Mouse (Mus musculus) CH12.LX (cell line): ENCODE measurements around the gene L2hgdh. TPM values are rescaled to one million over a fixed set of nuclear protein-coding genes. Genes with fewer than 3 reads are reported as not detected.

Experiments used
- DNase-seq: peaks from one replicate; pipeline ENCODE4 v3.0.0-alpha.2; 2013; ENCODE audit errors: extremely low read depth
- H3K27ac ChIP-seq: 2 replicates; pipeline ENCODE4 v1.5.1; 2012; ENCODE audit warnings: low read depth, mild to moderate bottlenecking, control low read depth, moderate library complexity; ENCODE audit not compliant: insufficient read depth
- H3K27me3 ChIP-seq: replicated peaks from 2 replicates; pipeline ENCODE3; 2012; ENCODE audit warnings: inconsistent platforms
- H3K36me3 ChIP-seq, 2 experiments: replicated peaks in 1 of 2; 2 replicates each; pipeline versions ENCODE3 to v1.6.1; 2012; ENCODE audit warnings: inconsistent platforms in 1 of 2, low read length in 1 of 2, mild to moderate bottlenecking in 1 of 2, mixed read lengths in 1 of 2, moderate library complexity in 1 of 2; ENCODE audit not compliant: control insufficient read depth in 1 of 2, insufficient read depth in 1 of 2
- H3K4me1 ChIP-seq, 2 experiments: 2 replicates each; pipeline ENCODE4 v1.6.1; 2012; ENCODE audit warnings: inconsistent platforms in 1 of 2, moderate library complexity in 1 of 2; ENCODE audit not compliant: insufficient read depth in 2 of 2, control insufficient read depth in 1 of 2
- H3K4me2 ChIP-seq: 2 replicates; pipeline ENCODE4 v1.6.1; 2012; ENCODE audit warnings: low read depth, mild to moderate bottlenecking, control low read depth; ENCODE audit not compliant: poor library complexity, insufficient read depth, severe bottlenecking
- H3K4me3 ChIP-seq, 3 experiments: fragments of 150-350 bp in 1 of 3; sonication (generic) in 1 of 3; replicated peaks in 1 of 3; 2 replicates each; pipeline versions ENCODE3 to v1.5.1; 2011 to 2012; ENCODE audit warnings: low read depth in 2 of 3, low read length in 2 of 3, mild to moderate bottlenecking in 2 of 3, moderate library complexity in 2 of 3, control low read depth in 1 of 3, improper control_type of control experiment in 1 of 3, inconsistent platforms in 1 of 3, mixed read lengths in 1 of 3; ENCODE audit not compliant: poor library complexity in 1 of 3
- H3K79me2 ChIP-seq: replicated peaks from 2 replicates; pipeline ENCODE4 v1.6.1; 2012; ENCODE audit warnings: mild to moderate bottlenecking, moderate library complexity; ENCODE audit not compliant: control insufficient read depth, poor library complexity, insufficient read depth, severe bottlenecking; ENCODE audit errors: extremely low read depth
- H3K9ac ChIP-seq: 2 replicates; pipeline ENCODE4 v1.6.1; 2012; ENCODE audit warnings: low read depth, mild to moderate bottlenecking, control low read depth, moderate library complexity; ENCODE audit not compliant: insufficient read depth
- H3K9me3 ChIP-seq: replicated peaks from 2 replicates; pipeline ENCODE3; 2012; ENCODE audit warnings: low read length, inconsistent platforms, mixed read lengths
- CHD1 ChIP-seq: IDR thresholded peaks from 2 replicates; pipeline ENCODE4 v1.6.1; 2012; ENCODE audit warnings: low read depth, low read length, improper control_type of control experiment, inconsistent platforms
- CTCF ChIP-seq, 2 experiments: IDR thresholded peaks in 1 of 2; conservative IDR thresholded peaks in 1 of 2; 2 replicates each; pipeline ENCODE4 v1.5.1; 2011 to 2012; ENCODE audit warnings: low read depth in 2 of 2, low read length in 2 of 2, improper control_type of control experiment in 1 of 2, inconsistent platforms in 1 of 2, mild to moderate bottlenecking in 1 of 2, moderate library complexity in 1 of 2
- ELF1 ChIP-seq: IDR thresholded peaks from 2 replicates; pipeline ENCODE4 v1.6.1; 2014; ENCODE audit warnings: low read depth, mild to moderate bottlenecking, inconsistent platforms, low read length, improper control_type of control experiment
- EP300 ChIP-seq: IDR thresholded peaks from 2 replicates; pipeline ENCODE4 v1.6.1; 2011; ENCODE audit warnings: low read length, improper control_type of control experiment
- ETS1 ChIP-seq: conservative IDR thresholded peaks from 2 replicates; pipeline ENCODE4 v1.6.1; 2012; ENCODE audit warnings: low read depth, mild to moderate bottlenecking, inconsistent platforms, low read length, improper control_type of control experiment, moderate library complexity
- GABPA ChIP-seq: IDR thresholded peaks from 2 replicates; pipeline ENCODE4 v1.6.1; 2012; ENCODE audit warnings: low read depth, low read length, improper control_type of control experiment, inconsistent platforms; ENCODE audit not compliant: insufficient replicate concordance
- HCFC1 ChIP-seq: IDR thresholded peaks from 2 replicates; pipeline ENCODE4 v1.6.1; 2012; ENCODE audit warnings: low read depth, mild to moderate bottlenecking, inconsistent platforms, low read length, improper control_type of control experiment
- IRF4 ChIP-seq: IDR thresholded peaks from 2 replicates; pipeline ENCODE4 v1.6.1; 2014; ENCODE audit warnings: low read depth, mild to moderate bottlenecking, inconsistent platforms, low read length, improper control_type of control experiment
- JUND ChIP-seq: conservative IDR thresholded peaks from 2 replicates; pipeline ENCODE4 v1.6.1; 2011; ENCODE audit warnings: low read depth, low read length, improper control_type of control experiment
- MAX ChIP-seq: IDR thresholded peaks from 2 replicates; pipeline ENCODE4 v1.6.1; 2011; ENCODE audit warnings: low read length, improper control_type of control experiment
- MAZ ChIP-seq: IDR thresholded peaks from 2 replicates; pipeline ENCODE4 v1.6.1; 2012; ENCODE audit warnings: low read depth, mild to moderate bottlenecking, inconsistent platforms, low read length, improper control_type of control experiment, moderate library complexity
- MXI1 ChIP-seq: IDR thresholded peaks from 2 replicates; pipeline ENCODE4 v1.6.1; 2011; ENCODE audit warnings: mild to moderate bottlenecking, low read depth, low read length, improper control_type of control experiment
- MYC ChIP-seq: IDR thresholded peaks from 2 replicates; pipeline ENCODE4 v1.6.1; 2011; ENCODE audit warnings: low read depth, mild to moderate bottlenecking, improper control_type of control experiment, low read length
- NRF1 ChIP-seq: IDR thresholded peaks from 2 replicates; pipeline ENCODE4 v1.6.1; 2014; ENCODE audit warnings: low read depth, mild to moderate bottlenecking, inconsistent platforms, low read length, improper control_type of control experiment, moderate library complexity
- RAD21 ChIP-seq: IDR thresholded peaks from 2 replicates; pipeline ENCODE4 v1.6.1; 2011; ENCODE audit warnings: low read depth, mild to moderate bottlenecking, low read length, improper control_type of control experiment, moderate library complexity
- SIN3A ChIP-seq: IDR thresholded peaks from 2 replicates; pipeline ENCODE4 v1.6.1; 2012; ENCODE audit warnings: low read length, improper control_type of control experiment, inconsistent platforms
- SMC3 ChIP-seq: IDR thresholded peaks from 2 replicates; pipeline ENCODE4 v1.6.1; 2011; ENCODE audit warnings: low read depth, low read length, improper control_type of control experiment
- TBP ChIP-seq: conservative IDR thresholded peaks from 2 replicates; pipeline ENCODE4 v1.6.1; 2011; ENCODE audit warnings: low read depth, low read length, improper control_type of control experiment
- UBTF ChIP-seq: IDR thresholded peaks from 2 replicates; pipeline ENCODE4 v1.6.1; 2012; ENCODE audit warnings: low read depth, mild to moderate bottlenecking, inconsistent platforms, low read length, improper control_type of control experiment, moderate library complexity
- USF1 ChIP-seq: IDR thresholded peaks from 2 replicates; pipeline ENCODE4 v1.6.1; 2014; ENCODE audit warnings: low read depth, mild to moderate bottlenecking, inconsistent platforms, low read length, improper control_type of control experiment
- ZC3H11A ChIP-seq: IDR thresholded peaks from 2 replicates; pipeline ENCODE4 v1.6.1; 2012; ENCODE audit warnings: low read depth, mild to moderate bottlenecking, inconsistent platforms, low read length, improper control_type of control experiment
- ZMIZ1 ChIP-seq: IDR thresholded peaks from 2 replicates; pipeline ENCODE4 v1.6.1; 2012; ENCODE audit warnings: low read depth, mild to moderate bottlenecking, inconsistent platforms, low read length, improper control_type of control experiment
- ZNF384 ChIP-seq: IDR thresholded peaks from 2 replicates; pipeline ENCODE4 v1.6.1; 2012; ENCODE audit warnings: low read depth, low read length, improper control_type of control experiment, inconsistent platforms
- dilution Hi-C: fragments of 300-500 bp; cut with MboI; formaldehyde crosslinking; loops from 2 replicates; pipeline ENCODE4 v1.14.3; 2020; ENCODE audit warnings: low sequenced_read_pairs; ENCODE audit not compliant: extremely low pct_unique_long_range_greater_than_20kb, extremely low pct_ligation_motif_present
- in situ Hi-C: fragments of 300-500 bp; cut with MboI; formaldehyde crosslinking; loops from 3 replicates; pipeline ENCODE4 v1.14.3; 2019; ENCODE audit warnings: low sequenced_read_pairs, low pct_ligation_motif_present, low pct_unique_long_range_greater_than_20kb, mixed read lengths
- polyA plus RNA-seq: library from polyadenylated mRNA; unstranded; fragments of >175 nt; gene quantifications from 2 replicates; pipeline ENCODE4 v1.2.1, GENCODE M21; 2012; ENCODE audit warnings: low read depth; ENCODE audit not compliant: insufficient read length
- total RNA-seq, 2 experiments: library from RNA; depleted of rRNA; stranded (reverse); fragments of 300-350 nt in 1 of 2; fragments of >200 nt in 1 of 2; gene quantifications; 2 replicates each; pipeline ENCODE4 v1.2.3; 2012 to 2014

The L2hgdh gene
- total and polyA plus RNA-seq, 3 experiments = 12.1 to 24.3 (median 15.4) TPM

DNA sequence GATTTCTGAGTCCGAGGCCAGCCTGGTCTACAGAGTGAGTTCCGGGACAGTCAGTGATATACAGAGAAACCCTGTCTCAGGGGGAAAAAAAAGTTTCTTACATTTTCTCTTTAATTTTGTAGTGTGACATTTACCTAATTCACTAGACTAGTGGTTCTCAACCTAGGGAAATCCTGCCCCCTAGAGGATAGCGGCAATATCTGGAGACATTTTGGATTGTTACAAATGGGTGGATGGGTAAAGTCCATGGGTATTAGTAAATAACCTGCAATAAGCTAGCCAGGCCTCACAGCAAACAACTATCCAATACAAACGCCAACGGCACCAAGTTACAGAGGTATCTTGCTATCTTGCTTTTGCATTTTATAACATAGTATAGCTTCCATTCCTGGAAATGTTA lies 27.9 kb downstream of the L2hgdh start:
- H3K4me1 ChIP-seq = no peaks in the 10 kb centered on the region
- H3K9ac ChIP-seq = no peak overlapping the region
- H3K4me2 ChIP-seq = no peak overlapping the region
- no peaks in the 10 kb centered on the region for H3K9me3 ChIP-seq
- dilution Hi-C loops = no loop called here
- no peak for TF ChIP-seq ZC3H11A
- TF ChIP-seq UBTF = no peak
- TF ChIP-seq MAZ = no peak
- no peak for TF ChIP-seq ELF1
- TF ChIP-seq GABPA = no peak
- TF ChIP-seq ZNF384 = peak; percentile 41; the same call in 1 of the 2 replicates
- TF ChIP-seq USF1 = no peak
- TF ChIP-seq HCFC1 = no peak
- no peak for TF ChIP-seq MYC
- TF ChIP-seq MXI1 = no peak
- no peak for TF ChIP-seq EP300
- peak; percentile 46 to 84 for TF ChIP-seq CTCF (conservative IDR thresholded peaks at IDR 0.05 in 1 of 2, IDR thresholded peaks at IDR 0.05 in 1 of 2; ENCODE audit: low read depth in 2 of 2, low read length in 2 of 2)
- no peak for TF ChIP-seq TBP
- TF ChIP-seq NRF1 = no peak
- no peak for TF ChIP-seq ETS1
- peak; percentile 84 for TF ChIP-seq RAD21
- TF ChIP-seq CHD1 = no peak
- no peak for TF ChIP-seq MAX
- TF ChIP-seq IRF4 = no peak
- peak; percentile 58 for TF ChIP-seq SMC3
- no peak for TF ChIP-seq ZMIZ1
- no peak overlapping the region for H3K4me3 ChIP-seq
- H3K27ac ChIP-seq = no peak overlapping the region
- peak; percentile 70 for DNase-seq
- H3K36me3 ChIP-seq = peaks cover 11 to 57% of the 10 kb centered on the region in 2 experiments
- H3K79me2 ChIP-seq = no peaks in the 10 kb centered on the region
- in situ Hi-C loops = loop anchor here (10.0 to 25.0 kb wide), 3 partner anchors 112 to 484 kb away; partner anchors contain the start of genes Gm49384, Nemf and Vcpkmt
- no peaks in the 10 kb centered on the region for H3K27me3 ChIP-seq

DNA sequence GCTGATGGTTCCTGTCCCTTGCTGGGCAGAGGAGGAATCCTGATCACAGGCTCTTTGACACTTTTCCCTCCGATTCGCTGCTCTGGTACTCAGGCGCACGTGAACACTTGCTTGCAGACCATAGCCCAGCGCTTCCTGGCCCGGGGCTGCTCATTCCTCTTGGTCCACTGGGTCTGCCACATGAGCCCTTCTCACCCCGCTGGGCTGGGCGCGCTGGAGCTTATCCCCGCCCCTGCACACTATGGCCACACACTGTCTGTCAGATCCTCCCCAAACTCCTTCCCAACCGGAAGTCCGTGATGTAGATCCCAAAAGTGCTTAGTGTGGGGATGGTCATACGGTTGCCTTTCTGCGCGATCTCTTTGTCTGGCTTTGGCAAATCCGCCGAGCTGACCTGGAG lies 31.2 kb downstream of the L2hgdh start:
- no peak for TF ChIP-seq MAX
- TF ChIP-seq SIN3A = no peak
- TF ChIP-seq CHD1 = no peak
- TF ChIP-seq GABPA = no peak
- TF ChIP-seq CTCF (conservative IDR thresholded peaks at IDR 0.05 in 1 of 2, IDR thresholded peaks at IDR 0.05 in 1 of 2; ENCODE audit: low read depth in 2 of 2, low read length in 2 of 2) = no peak
- TF ChIP-seq JUND = no peak
- TF ChIP-seq RAD21 = no peak
- no peak for TF ChIP-seq IRF4
- no peak for TF ChIP-seq ZNF384

More for the DNA sequence above, 31.2 kb downstream of the L2hgdh start:
- H3K27me3 ChIP-seq = no peaks in the 10 kb centered on the region
- H3K4me3 ChIP-seq = no peak overlapping the region
- no peak for DNase-seq
- no peak overlapping the region for H3K9ac ChIP-seq
- H3K36me3 ChIP-seq = peaks cover 7 to 36% of the 10 kb centered on the region in 2 experiments
- H3K27ac ChIP-seq = no peak overlapping the region
- H3K79me2 ChIP-seq = no peaks in the 10 kb centered on the region
- dilution Hi-C loops (no loop called here), in situ Hi-C loops (loop anchor here (10.0 to 25.0 kb wide), 3 partner anchors 109 to 481 kb away; partner anchors contain the start of genes Gm49384, Nemf and Vcpkmt)
- no peaks in the 10 kb centered on the region for H3K4me1 ChIP-seq
- no peak overlapping the region for H3K4me2 ChIP-seq
- no peaks in the 10 kb centered on the region for H3K9me3 ChIP-seq
